Mouse (Mus musculus): Measurements from ENCODE around the gene Rgs8.

The Rgs8 gene

DNA sequence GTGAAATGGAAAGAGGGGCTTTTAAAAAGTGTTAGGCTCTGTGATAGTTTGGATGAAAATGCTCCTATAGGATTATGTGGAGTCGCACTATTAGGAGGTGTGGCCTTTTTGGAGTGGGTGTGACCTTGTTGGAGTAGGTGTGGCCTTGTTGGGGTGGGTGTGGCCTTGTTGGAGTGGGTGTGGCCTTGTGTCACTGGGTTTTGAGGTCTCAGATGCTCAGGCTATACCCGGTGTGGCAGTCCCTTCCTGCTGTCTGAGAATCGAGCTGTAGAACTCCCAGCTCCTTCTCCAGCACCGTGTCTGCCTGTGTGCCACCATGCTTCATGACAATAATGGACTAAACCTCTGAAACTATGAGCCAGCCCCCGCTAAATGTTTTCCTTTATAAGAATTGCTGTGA lies 55.8 kb downstream of the Rgs8 start:
- DNase-seq = no peak

DNA sequence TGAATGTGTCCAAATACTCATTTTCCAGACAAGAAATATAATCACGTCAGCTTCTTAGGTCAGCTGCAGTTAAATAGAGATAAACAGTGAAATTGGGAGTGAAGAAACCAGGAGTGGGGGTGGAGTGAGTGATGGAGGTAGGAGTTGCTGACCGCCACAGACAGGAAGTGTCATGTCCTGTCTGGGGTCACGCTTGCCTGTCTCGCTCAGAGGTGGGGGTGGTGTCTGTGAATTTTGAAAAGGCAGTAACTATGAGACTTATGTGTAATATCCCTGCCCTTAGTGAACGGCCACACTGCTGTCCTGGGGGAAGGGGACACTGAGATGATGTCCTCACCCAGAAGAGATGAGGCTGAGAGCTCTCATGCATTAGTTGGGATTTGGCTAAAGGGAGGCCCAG lies 56.6 kb downstream of the Rgs8 start:
- no peak for DNase-seq

DNA sequence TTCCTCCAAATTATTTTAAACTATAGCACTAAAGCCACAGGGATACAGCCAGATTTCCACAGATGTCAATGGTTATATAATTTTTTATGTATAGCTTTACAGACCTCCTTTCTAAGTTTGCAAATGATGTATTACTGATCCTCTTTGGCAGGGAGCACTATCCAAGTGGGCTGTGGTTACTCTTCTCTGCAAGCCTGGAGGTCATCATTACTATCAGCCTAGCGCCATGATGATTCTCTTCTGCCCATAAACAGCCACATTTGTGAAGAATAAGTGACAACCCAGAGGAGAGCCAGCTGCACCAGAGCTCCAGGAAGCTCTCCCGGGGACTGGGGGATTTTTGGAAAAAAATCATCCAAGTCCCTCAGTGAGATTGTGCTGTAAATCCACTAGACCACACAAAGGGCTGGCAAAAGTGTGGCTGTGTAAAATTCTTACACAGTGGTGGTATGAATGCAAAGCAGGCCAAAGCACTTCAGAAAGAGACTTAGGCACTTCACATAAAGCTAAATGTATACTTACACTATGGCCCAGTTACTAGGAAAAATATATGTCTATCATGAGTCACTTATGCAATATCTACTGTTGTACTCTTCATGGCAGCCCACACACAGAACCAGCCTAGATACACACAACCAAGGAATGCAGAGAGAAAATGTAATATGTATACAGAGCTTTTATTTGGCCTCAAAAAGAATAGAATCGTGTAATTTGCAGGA lies 58.9 kb downstream of the Rgs8 start:
- DNase-seq = no peak

DNA sequence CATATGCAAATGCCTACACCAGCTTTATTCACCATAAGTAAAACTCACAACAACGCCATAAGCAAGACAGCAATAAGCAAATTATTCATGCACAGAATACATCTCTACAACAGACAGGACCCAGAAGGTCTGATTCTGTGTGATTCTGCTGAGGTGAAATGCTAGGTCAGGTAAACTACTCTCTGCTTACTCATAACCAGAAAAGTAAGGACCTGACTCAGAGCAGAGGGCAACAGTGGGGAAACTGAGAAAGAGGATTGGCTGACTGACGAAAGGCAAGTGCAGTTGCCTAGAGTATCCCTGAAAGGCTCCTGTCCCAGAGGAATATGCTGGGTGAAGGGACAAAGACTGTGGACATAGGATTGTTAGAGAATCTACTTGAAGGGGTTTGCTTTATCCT lies 59.8 kb downstream of the Rgs8 start:
- DNase-seq = no peak

DNA sequence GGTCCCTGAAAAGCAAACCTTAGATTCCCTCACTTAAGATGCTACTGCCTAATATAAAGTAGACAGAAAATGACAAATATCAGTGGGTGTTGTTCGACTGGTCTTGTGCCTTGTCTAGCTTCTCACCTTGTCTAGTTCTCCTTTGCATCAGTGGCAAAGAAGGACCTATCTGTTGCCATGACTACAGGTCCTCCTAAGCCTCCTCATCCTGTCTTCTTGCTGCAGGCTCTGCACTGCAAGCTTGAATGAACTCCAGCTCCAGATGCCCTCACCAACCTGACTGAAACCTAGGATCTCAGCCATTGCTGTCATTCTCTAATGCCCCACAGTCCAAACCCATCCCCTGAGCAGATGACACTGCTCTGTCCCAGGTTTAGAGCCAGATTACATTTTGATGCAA lies 65.2 kb downstream of the Rgs8 start:
- DNase-seq = no peak

DNA sequence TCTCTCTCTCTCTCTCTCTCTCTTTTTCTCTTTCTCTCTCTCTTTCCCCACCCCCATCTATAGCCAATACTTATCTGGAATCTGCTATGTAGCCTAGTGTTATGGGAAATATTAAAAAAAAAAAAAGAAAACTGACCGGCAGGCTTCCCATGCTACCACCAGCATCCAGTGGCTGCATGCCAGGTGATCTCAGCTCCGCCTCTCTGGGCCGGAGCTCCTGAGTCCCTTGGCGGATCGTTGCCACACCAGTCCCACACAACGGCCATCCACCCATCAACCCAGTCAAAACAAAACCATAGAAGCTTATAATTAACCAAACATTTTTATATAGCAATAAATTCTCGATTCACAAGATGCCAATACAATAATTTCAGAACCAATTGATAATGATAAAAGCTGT lies 68.1 kb downstream of the Rgs8 start:
- DNase-seq = no peak

GRCm38 (mm10) chr1:153721565-153722310 lies 68.9 kb downstream of the Rgs8 start:
- DNase-seq = no peak

- no peak for DNase-seq
These were observed 70.6 kb downstream of the Rgs8 start for GRCm38 (mm10) chr1:153723426-153723825.

DNA sequence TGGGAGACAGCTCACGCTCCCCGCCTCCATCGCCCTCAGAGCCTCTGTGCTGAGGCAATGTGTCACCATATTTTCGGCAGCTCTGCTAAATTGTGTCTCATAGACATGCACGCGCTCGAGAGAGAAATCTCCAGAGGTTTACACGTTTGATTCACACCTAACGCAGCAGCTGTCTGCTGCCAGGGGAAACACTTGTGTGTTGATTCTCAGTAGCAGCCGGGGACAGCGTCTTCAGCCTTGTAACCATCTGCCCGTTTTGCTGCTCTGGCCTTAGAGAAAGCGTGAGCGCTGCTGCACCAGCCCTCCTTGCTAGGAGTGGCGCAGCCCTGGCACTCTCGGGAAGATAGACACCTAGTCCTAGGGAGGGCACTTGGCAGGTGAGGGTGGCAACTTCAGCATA lies 73.8 kb downstream of the Rgs8 start:
- no peak for DNase-seq

DNA sequence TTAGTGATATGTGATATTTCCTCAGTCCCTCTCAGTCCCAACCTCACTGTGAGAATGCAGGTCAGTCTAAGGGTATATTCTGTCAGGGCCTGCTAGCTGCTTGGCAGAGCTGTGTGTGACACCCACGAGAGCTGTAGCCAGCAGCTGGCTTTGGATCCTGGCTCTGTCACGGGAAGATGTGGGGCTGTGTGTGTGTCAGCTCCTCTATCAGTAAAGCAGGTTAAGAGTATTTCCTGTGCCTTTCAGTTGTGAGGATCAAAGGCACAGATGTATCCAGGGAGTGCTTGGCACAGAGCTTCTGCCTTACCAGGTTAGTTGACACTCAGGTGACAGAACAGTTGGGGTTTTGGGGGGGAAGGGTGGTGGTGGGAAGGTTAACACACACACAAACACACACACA lies 77.0 kb downstream of the Rgs8 start:
- no peak for DNase-seq

GRCm38 (mm10) chr1:153730671-153731070 lies 77.8 kb downstream of the Rgs8 start:
- peak; percentile 34 for DNase-seq

GRCm38 (mm10) chr1:153733181-153733580 lies 80.4 kb downstream of the Rgs8 start:
- DNase-seq = peak in 1 of 2 experiments; percentile 64

- DNase-seq = no peak
These were observed 82.0 kb downstream of the Rgs8 start for GRCm38 (mm10) chr1:153734866-153735265.

DNA sequence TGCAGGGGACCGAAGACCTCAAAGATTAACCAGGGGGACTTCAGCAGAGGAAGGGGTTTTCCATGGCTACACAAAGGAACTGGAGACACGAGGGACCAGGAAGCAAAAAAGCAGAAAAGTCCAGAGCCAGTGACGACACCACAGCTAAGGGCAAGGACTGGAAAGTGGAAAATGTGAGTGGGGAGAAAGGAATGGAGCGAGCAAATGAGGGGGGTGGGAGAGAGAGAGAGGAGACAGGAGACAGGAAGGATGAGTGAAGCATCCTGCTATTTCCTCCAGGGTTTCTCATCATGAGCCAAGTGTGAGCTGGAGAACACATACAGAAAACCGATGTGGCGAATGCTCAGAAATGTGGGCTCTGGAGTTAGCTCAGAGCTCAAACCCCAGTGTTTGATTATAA lies 83.3 kb downstream of the Rgs8 start:
- DNase-seq = no peak

- no peak for DNase-seq
These were observed 84.6 kb downstream of the Rgs8 start for GRCm38 (mm10) chr1:153737101-153738085.

- DNase-seq = no peak
These were observed 86.7 kb downstream of the Rgs8 start for GRCm38 (mm10) chr1:153739437-153740015.

DNA sequence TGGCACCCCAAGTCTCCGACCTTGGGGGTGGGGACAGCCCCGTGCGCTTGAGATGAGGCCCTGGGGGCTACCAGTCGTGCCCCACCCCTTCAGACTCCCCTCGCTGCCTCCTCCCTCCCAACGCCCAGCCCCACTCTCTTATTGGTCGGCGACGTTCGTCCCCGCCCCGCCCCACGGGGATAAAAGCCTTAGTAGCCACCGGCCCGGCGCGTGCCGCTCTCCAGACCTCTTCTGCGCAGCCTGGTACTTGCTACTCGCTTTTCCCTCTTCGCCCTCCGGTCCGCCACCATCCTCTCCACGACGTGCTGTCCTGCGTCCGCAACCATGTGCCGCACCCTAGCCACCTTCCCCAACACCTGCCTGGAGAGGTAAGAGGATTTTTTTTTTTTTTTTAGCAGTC lies 87.3 kb downstream of the Rgs8 start, which contains the start of gene Rgs16:
TSS of gene Rgs16 (plus strand) at position 205 of the 400 bp plus-strand sequence.
- DNase-seq = peak; percentile 86

DNA sequence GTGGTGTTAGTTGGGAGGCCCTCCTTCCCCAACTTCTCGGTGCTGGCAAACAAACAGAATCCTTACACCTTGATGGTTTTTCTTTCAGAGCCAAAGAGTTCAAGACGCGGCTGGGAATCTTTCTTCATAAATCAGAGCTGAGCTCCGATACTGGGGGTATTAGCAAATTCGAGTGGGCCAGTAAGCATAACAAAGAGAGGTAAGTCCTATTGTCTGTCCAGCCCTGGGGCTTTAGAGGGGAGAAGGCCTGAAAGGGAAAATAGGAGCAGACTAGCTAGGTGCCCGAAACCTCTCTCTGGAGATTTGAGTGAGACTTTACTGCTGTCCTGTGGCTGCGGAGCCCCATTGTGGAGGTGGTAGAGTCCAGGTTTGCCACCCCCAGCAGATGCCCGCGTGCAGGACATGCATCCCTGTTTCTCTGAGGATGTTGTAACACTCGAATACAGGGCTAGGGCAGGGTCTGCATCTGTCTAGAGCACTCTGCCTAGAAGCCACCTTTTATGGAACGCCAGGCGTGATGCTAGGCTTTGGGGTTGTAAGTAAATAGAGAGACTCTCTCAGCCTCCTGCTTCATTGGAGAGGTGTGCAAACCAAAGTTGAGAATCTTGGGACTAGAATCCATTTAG lies 88.1 kb downstream of the Rgs8 start:
- DNase-seq = peak in 1 of 2 experiments; percentile 23

DNA sequence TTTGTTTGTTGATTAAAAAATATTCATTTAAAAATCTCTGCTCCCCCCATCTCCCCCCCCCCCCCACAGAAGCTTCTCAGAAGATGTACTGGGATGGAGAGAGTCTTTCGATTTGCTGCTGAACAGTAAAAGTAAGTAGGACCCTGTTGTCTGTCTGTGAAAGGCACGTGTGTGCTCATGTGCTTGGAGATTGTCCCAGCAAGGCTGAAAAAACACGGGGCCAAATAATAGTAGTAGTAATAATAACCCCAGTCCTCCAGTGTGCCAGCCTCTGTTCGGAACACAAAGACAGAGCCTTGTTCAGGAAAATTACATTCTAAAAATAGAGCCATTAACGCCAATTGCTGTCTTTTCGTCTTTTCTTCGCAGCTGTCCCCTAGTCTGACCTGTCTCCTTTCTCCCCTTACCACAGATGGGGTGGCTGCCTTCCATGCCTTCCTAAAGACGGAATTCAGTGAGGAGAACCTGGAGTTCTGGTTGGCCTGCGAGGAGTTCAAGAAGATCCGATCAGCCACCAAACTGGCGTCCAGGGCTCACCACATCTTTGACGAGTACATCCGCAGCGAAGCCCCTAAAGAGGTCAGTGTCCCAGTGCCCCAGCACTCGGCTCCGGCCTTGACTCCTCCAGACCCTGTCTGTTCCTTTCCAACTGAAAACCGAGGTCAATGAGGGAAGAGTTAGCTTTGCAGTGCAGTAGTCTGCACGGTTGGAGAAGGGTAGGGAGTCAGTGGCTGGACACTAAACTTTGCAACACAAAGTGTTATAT lies 88.9 kb downstream of the Rgs8 start:
- peak in 1 of 2 experiments; percentile 24 for DNase-seq

DNA sequence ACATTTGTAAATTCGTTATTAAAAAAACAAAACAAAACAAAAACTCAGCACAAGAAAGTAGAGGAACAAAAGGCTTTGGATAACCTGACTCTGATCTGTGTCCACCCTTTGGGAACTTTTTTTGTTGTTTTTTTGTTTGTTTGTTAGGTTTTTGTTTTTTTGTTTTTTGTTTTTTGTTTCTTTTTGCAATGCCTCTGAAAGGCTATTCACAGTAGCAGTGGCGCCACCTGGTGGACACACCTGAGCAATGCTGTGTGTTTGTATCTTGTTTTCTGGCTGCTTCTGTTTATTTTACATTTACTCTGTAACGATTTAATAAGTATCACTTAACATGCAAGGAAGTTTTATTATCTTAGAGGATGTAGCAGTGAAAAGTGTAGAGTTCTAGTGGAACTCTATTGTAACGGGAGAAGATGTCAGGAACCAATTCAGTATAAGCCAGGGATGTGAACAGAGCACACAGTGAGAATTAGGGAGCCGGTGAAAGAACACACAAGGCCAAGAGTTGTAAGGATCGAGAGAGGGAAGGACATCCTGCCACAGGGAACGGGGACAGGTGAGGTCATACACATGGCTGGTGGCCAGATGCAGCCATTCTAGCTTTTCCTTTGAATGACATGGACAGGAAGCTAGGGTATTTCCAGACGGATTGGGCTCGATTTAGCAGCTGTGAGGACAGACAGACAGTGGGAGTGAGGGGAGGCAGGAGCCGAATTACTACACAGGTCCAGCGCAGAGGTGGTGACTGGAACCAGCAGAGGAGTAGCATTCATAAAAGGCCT lies 89.7 kb downstream of the Rgs8 start:
- peak; percentile 90 to 95 for DNase-seq

All from cerebellum, postnatal 14 days (tissue).